Mouse (Mus musculus): ENCODE measurements around the gene Oca2. TPM values are rescaled to one million over a fixed set of nuclear protein-coding genes. Genes with fewer than 3 reads are reported as not detected.

Oca2 gene
- total RNA-seq, 2 experiments from 2014 or later = 0.09 to 0.23 TPM

GRCm38 (mm10) chr7:56381750-56382421, 142.3 kb downstream of the Oca2 start:
- DNase-seq (ENCODE audit: low spot score in 2 of 2) = no peak

- no peak for DNase-seq (ENCODE audit: low spot score in 2 of 2)
Measured at GRCm38 (mm10) chr7:56382706-56383105, 143.1 kb downstream of the Oca2 start.

- no peak for DNase-seq (ENCODE audit: low spot score in 2 of 2)
Measured at GRCm38 (mm10) chr7:56388295-56388694, 148.7 kb downstream of the Oca2 start.

GRCm38 (mm10) chr7:56418182-56418836, 178.7 kb downstream of the Oca2 start:
- DNase-seq (ENCODE audit: low spot score in 2 of 2) = no peak

GRCm38 (mm10) chr7:56419253-56419844, 179.8 kb downstream of the Oca2 start:
- DNase-seq (ENCODE audit: low spot score in 2 of 2) = peak; percentile 50 to 60

GRCm38 (mm10) chr7:56421946-56422345, 182.4 kb downstream of the Oca2 start:
- peak; percentile 55 for DNase-seq (ENCODE audit: low spot score in 2 of 2)

- no peak for DNase-seq (ENCODE audit: low spot score in 2 of 2)
Measured at GRCm38 (mm10) chr7:56423548-56423947, 184.0 kb downstream of the Oca2 start.

- DNase-seq (ENCODE audit: low spot score in 2 of 2) = peak; percentile 11 to 26
Measured at GRCm38 (mm10) chr7:56460814-56461520, 221.4 kb downstream of the Oca2 start.

GRCm38 (mm10) chr7:56498242-56498641, 258.7 kb downstream of the Oca2 start:
- no peak for DNase-seq (ENCODE audit: low spot score in 2 of 2)

- no peak for DNase-seq (ENCODE audit: low spot score in 2 of 2)
Measured at GRCm38 (mm10) chr7:56499319-56499718, 259.8 kb downstream of the Oca2 start.

GRCm38 (mm10) chr7:56499767-56500166, 260.2 kb downstream of the Oca2 start:
- no peak for DNase-seq (ENCODE audit: low spot score in 2 of 2)

- DNase-seq (ENCODE audit: low spot score in 2 of 2) = no peak
Measured at GRCm38 (mm10) chr7:56500438-56500837, 260.9 kb downstream of the Oca2 start.

GRCm38 (mm10) chr7:56518581-56518980, 279.0 kb downstream of the Oca2 start:
- DNase-seq (ENCODE audit: low spot score in 2 of 2) = no peak

- no peak for DNase-seq (ENCODE audit: low spot score in 2 of 2)
Measured at GRCm38 (mm10) chr7:56519741-56520140, 280.2 kb downstream of the Oca2 start.

- no peak for DNase-seq (ENCODE audit: low spot score in 2 of 2)
Measured at GRCm38 (mm10) chr7:56534856-56535255, 295.3 kb downstream of the Oca2 start.

GRCm38 (mm10) chr7:56549226-56549625, 309.7 kb downstream of the Oca2 start:
- no peak for DNase-seq (ENCODE audit: low spot score in 2 of 2)

GRCm38 (mm10) chr7:56551804-56552203, 312.2 kb downstream of the Oca2 start:
- DNase-seq (ENCODE audit: low spot score in 2 of 2) = no peak

Other genes with a start within 250 kb of the Oca2 start
- 10 to 100 TPM; 61.8 to 64.3 TPM for gene Nipa1, start 219.8 kb upstream of the Oca2 start, total RNA-seq (2021)
- 100 to 1,000 TPM; 128 to 129 TPM for gene Herc2, start 189.6 kb upstream of the Oca2 start, total RNA-seq (2021)

Measured in left cerebral cortex, adult 18-20 months (tissue).